12 mouse cellular contexts compared by ENCODE assay signal in genomic region chr7:116196974-116197679, GRCm38 (mm10).
DNase-seq lines count a peak whose midpoint lies in the region; ATAC-seq lines count a peak whose summit lies in the region.
"Had no signal": no experiment of that assay in that cellular context is flagged by ENCODE, and none has a peak within 500 bp of the region (broad histone marks: within the 10 kb centered on the region; RNA-seq: fewer than 3 reads in every experiment).

No protein-coding gene starts in this region.

- H3K9me3 ChIP-seq in forebrain, embryonic 11.5 days (ENCODE audit: control insufficient read depth, low read length) = no peaks in the 10 kb centered on the region
- no peaks in the 10 kb centered on the region for H3K9me3 ChIP-seq in forebrain, embryonic 14.5 days (replicated peaks; ENCODE audit: control insufficient read depth, low read length)
- H3K9me3 ChIP-seq in kidney, embryonic 15.5 days (replicated peaks) = no peaks in the 10 kb centered on the region
- H3K9me3 ChIP-seq in limb, embryonic 13.5 days = no peaks in the 10 kb centered on the region
- no peaks in the 10 kb centered on the region for H3K9me3 ChIP-seq in midbrain, embryonic 11.5 days (ENCODE audit: control insufficient read depth, low read length)

- ATAC-seq in forebrain, embryonic 11.5 days (replicated peaks; ENCODE audit: low FRiP score) = no peak
- no peak for ATAC-seq in forebrain, embryonic 14.5 days
- peak; percentile 70 for ATAC-seq in kidney, embryonic 15.5 days (replicated peaks; ENCODE audit: low FRiP score)
- no peak for ATAC-seq in limb, embryonic 13.5 days (ENCODE audit: low FRiP score, low read depth)
- no peak for ATAC-seq in midbrain, embryonic 11.5 days (ENCODE audit: low FRiP score)
- ATAC-seq: activated CD4-positive, CD25-positive, alpha-beta regulatory T cell, adult 4 months had no signal

- no peaks in the 10 kb centered on the region for H3K36me3 ChIP-seq in forebrain, embryonic 11.5 days (ENCODE audit: control insufficient read depth, insufficient read depth, low read length)
- H3K36me3 ChIP-seq in forebrain, embryonic 14.5 days (ENCODE audit: control insufficient read depth, insufficient read depth, low read length) = no peaks in the 10 kb centered on the region
- no peaks in the 10 kb centered on the region for H3K36me3 ChIP-seq in kidney, embryonic 15.5 days
- no peaks in the 10 kb centered on the region for H3K36me3 ChIP-seq in limb, embryonic 13.5 days
- H3K36me3 ChIP-seq in midbrain, embryonic 11.5 days (ENCODE audit: control insufficient read depth, insufficient read depth, low read length) = no peaks in the 10 kb centered on the region

- H3K27ac ChIP-seq in forebrain, embryonic 11.5 days (ENCODE audit: low read depth, low read length) = peak overlapping the region; percentile 42; the same call in 1 of the 2 replicates
- H3K27ac ChIP-seq in forebrain, embryonic 14.5 days (ENCODE audit: low read depth, low read length) = no peak overlapping the region
- peak overlapping the region; percentile 64 for H3K27ac ChIP-seq in kidney, embryonic 15.5 days
- peak overlapping the region; percentile 15; the same call in 1 of the 2 replicates for H3K27ac ChIP-seq in limb, embryonic 13.5 days
- no peak overlapping the region for H3K27ac ChIP-seq in midbrain, embryonic 11.5 days (ENCODE audit: low read depth, low read length)

- 63% methylated on average over 8 of the region's 8 CpGs for WGBS in forebrain, embryonic 11.5 days
- 55% methylated on average over 8 of the region's 8 CpGs for WGBS in forebrain, embryonic 14.5 days
- 47% methylated on average over 8 of the region's 8 CpGs for WGBS in kidney, embryonic 15.5 days
- 46% methylated on average over 8 of the region's 8 CpGs for WGBS in limb, embryonic 13.5 days
- WGBS in midbrain, embryonic 11.5 days = 71% methylated on average over 8 of the region's 8 CpGs

- H3K9ac ChIP-seq in forebrain, embryonic 11.5 days (ENCODE audit: low read length) = no peak overlapping the region
- H3K9ac ChIP-seq in forebrain, embryonic 14.5 days (ENCODE audit: low read length) = no peak overlapping the region
- no peak overlapping the region for H3K9ac ChIP-seq in kidney, embryonic 15.5 days
- no peak overlapping the region for H3K9ac ChIP-seq in limb, embryonic 13.5 days
- no peak overlapping the region for H3K9ac ChIP-seq in midbrain, embryonic 11.5 days (ENCODE audit: low read length)

- H3K4me1 ChIP-seq in forebrain, embryonic 11.5 days (replicated peaks; ENCODE audit: control insufficient read depth, insufficient read depth, low read length) = peaks cover 1% of the 10 kb centered on the region; the same call in 1 of the 2 replicates
- peaks cover 1% of the 10 kb centered on the region; the same call in 1 of the 2 replicates for H3K4me1 ChIP-seq in forebrain, embryonic 14.5 days (ENCODE audit: control insufficient read depth, insufficient read depth, low read length)
- H3K4me1 ChIP-seq in kidney, embryonic 15.5 days = peaks cover 34% of the 10 kb centered on the region
- peaks cover 32% of the 10 kb centered on the region for H3K4me1 ChIP-seq in limb, embryonic 13.5 days
- peaks cover 4% of the 10 kb centered on the region; the same call in 1 of the 2 replicates for H3K4me1 ChIP-seq in midbrain, embryonic 11.5 days (ENCODE audit: control insufficient read depth, insufficient read depth, low read length)

- no peak overlapping the region for H3K4me3 ChIP-seq in forebrain, embryonic 11.5 days (ENCODE audit: low read depth, low read length)
- no peak overlapping the region for H3K4me3 ChIP-seq in forebrain, embryonic 14.5 days (ENCODE audit: low read depth, low read length)
- H3K4me3 ChIP-seq in kidney, embryonic 15.5 days (replicated peaks) = no peak overlapping the region
- peak overlapping the region; percentile 15; the same call in 1 of the 2 replicates for H3K4me3 ChIP-seq in limb, embryonic 13.5 days
- H3K4me3 ChIP-seq in midbrain, embryonic 11.5 days (ENCODE audit: low read depth, low read length) = no peak overlapping the region

- no peaks in the 10 kb centered on the region for H3K27me3 ChIP-seq in forebrain, embryonic 11.5 days (ENCODE audit: control insufficient read depth, insufficient read depth, low read length)
- no peaks in the 10 kb centered on the region for H3K27me3 ChIP-seq in forebrain, embryonic 14.5 days (replicated peaks; ENCODE audit: control insufficient read depth, insufficient read depth, low read length)
- no peaks in the 10 kb centered on the region for H3K27me3 ChIP-seq in kidney, embryonic 15.5 days
- H3K27me3 ChIP-seq in limb, embryonic 13.5 days = no peaks in the 10 kb centered on the region
- no peaks in the 10 kb centered on the region for H3K27me3 ChIP-seq in midbrain, embryonic 11.5 days (ENCODE audit: control insufficient read depth, insufficient read depth, low read length)

- no peak for DNase-seq in forebrain, embryonic 11.5 days (ENCODE audit: low spot score)
- no peak for DNase-seq in forebrain, embryonic 14.5 days (ENCODE audit: low spot score)
- no peak for DNase-seq in kidney, adult 11 months
- peak; percentile 86 for DNase-seq in R1 (ENCODE audit: low read depth, low spot score)
- DNase-seq in c-Kit-positive CD71-positive TER-119-positive erythroid progenitor cells, embryonic 14.5 days (ENCODE audit: low spot score) = no peak
- DNase-seq in midbrain, embryonic 11.5 days (ENCODE audit: low spot score, missing footprints) = no peak
- DNase-seq: cerebellum, adult 8-10 months; liver; thymus, adult 2 months had no signal

- no peak overlapping the region for H3K4me2 ChIP-seq in forebrain, embryonic 11.5 days (ENCODE audit: low read depth, low read length, severe bottlenecking)
- no peak overlapping the region for H3K4me2 ChIP-seq in forebrain, embryonic 14.5 days (ENCODE audit: low read length)
- H3K4me2 ChIP-seq in kidney, embryonic 15.5 days = no peak overlapping the region
- peak overlapping the region; percentile 43 for H3K4me2 ChIP-seq in limb, embryonic 13.5 days (replicated peaks)
- H3K4me2 ChIP-seq in midbrain, embryonic 11.5 days = no peak overlapping the region

Comparison
In these comparisons a context has a peak if more than half of its experiments do, and no peak if none do; other contexts are left out.
1. H3K27ac ChIP-seq: peak in forebrain, embryonic 11.5 days (single experiment), kidney, embryonic 15.5 days (single experiment) and limb, embryonic 13.5 days (single experiment); none in forebrain, embryonic 14.5 days (single experiment) and midbrain, embryonic 11.5 days (single experiment).